Mouse (Mus musculus) ES-Bruce4 (cell line): ENCODE results near the gene Gm49339.

ENCODE experiments used
- CTCF ChIP-seq: IDR thresholded peaks from one replicate; pipeline ENCODE4 v1.8.1; 2011; ENCODE audit warnings: low read depth, low read length
- POLR2A ChIP-seq: IDR thresholded peaks from one replicate; pipeline ENCODE4 v1.8.1; 2011; ENCODE audit warnings: low read length; ENCODE audit not compliant: insufficient read depth

- TF ChIP-seq POLR2A: no peak
- no peak for TF ChIP-seq CTCF
Observed at GRCm38 (mm10) chr10:51432940-51433339, 47.5 kb upstream of the Gm49339 start.
